Mouse (Mus musculus): ENCODE data around the gene Bad. TPM values are rescaled to one million over a fixed set of nuclear protein-coding genes. Genes with fewer than 3 reads are reported as not detected.

The Bad gene
- total RNA-seq, 2 experiments from 2014 or later: 10.8 to 14.4 TPM

DNA sequence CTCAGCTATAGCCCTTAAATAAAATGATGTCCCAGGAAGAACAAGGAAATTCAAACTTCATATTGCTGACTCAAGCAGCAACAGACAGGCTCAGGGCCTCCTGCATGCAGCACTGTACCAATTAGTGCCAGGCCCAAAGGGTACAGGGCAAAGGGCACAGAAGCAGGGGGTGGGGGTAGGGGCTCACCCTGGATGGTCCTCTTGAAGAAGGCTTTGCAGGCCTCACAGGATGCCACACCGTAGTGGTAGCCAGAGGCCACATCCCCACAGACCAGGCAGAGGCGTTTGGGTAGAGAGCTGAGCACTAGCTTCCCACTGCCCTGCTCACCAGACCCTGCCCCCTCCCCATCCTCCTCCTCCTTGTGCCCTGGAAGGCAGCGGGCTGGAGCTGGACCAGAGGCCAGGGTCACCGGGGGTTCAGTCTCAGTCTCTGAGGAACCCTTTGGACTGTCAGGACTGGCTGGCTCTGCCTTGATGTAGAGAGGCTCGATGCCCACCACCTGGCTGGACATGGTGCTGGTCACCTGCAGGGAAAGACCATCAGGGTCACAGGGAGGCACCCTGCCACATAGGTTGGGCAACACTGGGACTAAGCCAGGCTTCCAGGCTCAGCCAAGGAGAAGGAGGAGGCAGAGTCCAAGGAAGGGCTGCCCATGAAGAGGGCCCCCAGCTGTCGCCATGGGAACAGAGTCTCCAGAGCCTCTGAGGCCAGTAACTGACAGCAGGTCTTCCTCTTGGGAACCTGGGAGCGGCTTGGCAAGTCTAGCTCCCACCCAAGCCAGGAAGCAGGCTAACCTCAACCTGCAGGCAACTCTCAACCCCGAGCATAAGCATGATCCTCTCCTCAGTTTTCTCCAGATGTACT, 21.6 kb upstream of the Bad start:
- intact Hi-C loops (cut with DNase I): no loop called here
- H3K4me3 ChIP-seq: peak overlapping the region; percentile 88
- TF ChIP-seq CTCF (IDR thresholded peaks at IDR 0.05): no peak
- peak; percentile 84 for DNase-seq
- peak overlapping the region; percentile 91 for H3K27ac ChIP-seq

DNA sequence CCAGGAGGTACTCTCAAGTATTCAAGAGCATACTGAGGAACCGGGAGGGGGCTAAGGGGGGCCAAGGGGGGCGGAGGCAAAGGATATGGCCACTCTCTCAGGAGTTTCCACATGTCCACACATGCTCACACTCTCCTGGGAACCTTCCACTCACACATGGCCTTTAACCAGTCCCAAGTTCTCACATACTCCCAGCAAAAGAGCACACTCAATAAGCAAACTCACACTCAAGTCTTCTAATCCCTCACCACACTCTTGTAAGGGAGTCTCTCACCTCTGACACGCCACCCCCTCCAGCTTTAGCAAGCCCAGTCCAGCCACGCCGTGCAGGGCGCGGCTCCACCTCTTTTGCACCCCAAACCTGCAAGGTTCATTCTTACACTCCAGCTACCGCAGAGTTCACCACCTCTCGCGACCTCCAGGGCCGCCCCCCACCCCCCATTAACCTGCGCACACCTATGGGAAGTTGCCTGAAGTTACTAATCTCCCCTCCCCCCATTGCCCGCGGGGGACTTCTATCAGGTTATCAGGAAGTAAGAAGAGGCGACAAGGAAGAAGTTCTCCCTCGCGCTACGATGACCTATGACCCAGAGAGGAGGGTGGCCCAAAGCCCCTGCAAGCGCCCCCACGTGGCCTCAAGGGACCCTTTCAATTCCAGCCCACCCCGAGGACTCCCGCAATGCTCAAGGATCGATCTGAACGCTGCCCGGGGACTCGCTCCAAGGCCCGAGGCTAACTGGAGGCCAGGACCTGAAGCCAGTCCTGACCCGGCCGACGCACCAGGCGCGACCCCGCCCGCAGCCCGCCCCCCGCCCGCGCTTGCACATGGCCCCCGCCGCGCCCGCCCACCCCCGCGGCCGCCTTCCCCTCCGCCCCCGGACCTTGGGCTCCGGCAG, 20.7 kb upstream of the Bad start:
- Histone ChIP-seq H3K27ac (peak overlapping the region; percentile 91), H3K4me3 (peak overlapping the region; percentile 88)
- DNase-seq: peak; percentile 69
- 0 out of 2 replicates have a peak, but pooled peaks have one; percentile 3 for TF ChIP-seq CTCF (IDR thresholded peaks at IDR 0.05)
- intact Hi-C loops (cut with DNase I): no loop called here

DNA sequence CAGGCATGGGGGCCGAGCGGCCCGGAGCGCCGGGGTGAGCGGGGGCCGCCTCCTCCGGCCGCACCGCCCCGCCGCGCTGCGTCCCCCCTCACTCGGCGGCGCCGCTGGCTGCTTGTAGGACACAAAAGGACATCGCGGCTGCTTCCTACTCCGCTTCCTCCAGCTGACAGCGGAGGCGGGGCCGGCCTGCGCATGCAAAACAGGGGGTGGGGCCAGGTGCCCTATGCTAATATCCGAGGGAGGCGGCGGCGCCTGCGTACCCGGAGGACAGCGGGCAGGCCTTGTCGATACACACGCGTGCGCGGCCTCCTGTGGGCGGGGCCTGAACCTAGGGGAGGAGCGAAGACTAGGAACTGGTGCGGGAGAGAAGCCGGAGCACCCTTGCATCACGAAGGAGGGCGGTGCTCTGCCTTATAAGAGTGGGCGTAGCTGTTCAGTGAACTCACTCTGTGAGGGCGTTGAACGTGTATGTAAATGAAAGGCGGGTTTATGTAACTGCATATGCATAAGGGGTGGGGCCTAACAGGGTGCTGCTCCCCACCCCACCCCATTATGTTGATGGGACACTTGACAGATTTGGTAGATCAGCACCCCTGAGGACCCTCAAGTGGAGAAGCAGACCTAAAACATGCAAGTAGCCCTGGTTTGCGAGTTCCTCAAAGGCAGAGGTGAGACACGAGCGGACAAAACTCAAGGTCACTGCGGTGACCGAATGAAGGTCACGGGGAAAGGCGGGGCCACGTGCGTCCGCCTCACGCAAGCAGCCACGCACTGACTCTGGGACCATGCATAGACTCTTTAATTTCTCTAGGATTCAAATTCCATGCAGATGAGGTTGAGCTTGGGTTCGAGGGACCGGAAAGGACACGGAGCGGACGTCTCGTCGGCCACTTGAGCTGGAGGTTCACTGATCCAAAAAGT, 19.8 kb upstream of the Bad start, which contains the start of gene Esrra:
Esrra (minus strand) TSS at position 167 of the 921 bp plus-strand sequence.
- Histone ChIP-seq H3K4me3 (peak within 1 kb of the TSS; percentile 88), H3K27ac (peak within 1 kb of the TSS; percentile 91)
- TF ChIP-seq CTCF (IDR thresholded peaks at IDR 0.05): no peak
- peak; percentile 100 for DNase-seq
- intact Hi-C loops (cut with DNase I): no loop called here

DNA sequence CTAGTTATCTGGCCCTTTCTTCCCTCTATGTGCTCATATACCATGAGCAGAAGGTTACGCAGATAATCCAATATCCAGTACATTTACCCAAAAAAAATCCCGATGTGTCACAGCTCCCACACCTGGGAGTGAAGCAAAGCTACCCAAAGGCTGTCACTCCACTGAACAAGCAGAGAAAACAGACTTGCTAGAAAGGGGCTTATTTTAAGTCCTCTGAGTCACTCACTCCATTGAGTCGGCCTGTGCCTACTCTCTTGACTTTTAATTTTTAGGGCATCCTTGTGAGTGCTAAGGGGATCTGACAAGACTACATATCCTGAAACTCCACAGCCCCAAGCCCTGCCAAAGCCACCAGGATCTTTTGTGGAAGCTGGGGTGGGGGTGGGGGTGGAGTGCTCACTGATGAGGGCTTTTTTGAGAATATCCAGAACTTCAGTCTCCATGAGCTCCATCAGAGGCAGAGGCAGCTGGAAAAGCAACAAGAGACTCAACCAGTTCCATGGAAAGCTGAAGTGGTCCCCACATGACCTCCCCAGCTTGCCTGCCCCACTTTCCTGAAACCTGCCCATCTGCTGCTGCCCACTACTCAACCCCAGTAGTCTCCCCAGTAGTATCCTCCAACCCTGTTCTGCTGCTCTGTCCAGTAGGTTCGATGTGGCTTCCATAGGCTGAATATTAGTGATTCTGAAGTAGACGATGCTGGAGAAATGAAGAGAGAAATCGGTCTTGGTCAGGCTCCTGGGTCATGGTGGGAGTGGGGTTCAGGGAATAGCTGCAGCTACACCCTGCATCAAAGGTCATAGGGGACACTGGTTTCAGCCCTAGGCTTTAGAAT, 18.5 kb upstream of the Bad start:
- Histone ChIP-seq H3K4me3 (peak overlapping the region; percentile 88), H3K27ac (peak overlapping the region; percentile 91)
- intact Hi-C loops (cut with DNase I): no loop called here
- TF ChIP-seq CTCF (IDR thresholded peaks at IDR 0.05): no peak
- DNase-seq: no peak

DNA sequence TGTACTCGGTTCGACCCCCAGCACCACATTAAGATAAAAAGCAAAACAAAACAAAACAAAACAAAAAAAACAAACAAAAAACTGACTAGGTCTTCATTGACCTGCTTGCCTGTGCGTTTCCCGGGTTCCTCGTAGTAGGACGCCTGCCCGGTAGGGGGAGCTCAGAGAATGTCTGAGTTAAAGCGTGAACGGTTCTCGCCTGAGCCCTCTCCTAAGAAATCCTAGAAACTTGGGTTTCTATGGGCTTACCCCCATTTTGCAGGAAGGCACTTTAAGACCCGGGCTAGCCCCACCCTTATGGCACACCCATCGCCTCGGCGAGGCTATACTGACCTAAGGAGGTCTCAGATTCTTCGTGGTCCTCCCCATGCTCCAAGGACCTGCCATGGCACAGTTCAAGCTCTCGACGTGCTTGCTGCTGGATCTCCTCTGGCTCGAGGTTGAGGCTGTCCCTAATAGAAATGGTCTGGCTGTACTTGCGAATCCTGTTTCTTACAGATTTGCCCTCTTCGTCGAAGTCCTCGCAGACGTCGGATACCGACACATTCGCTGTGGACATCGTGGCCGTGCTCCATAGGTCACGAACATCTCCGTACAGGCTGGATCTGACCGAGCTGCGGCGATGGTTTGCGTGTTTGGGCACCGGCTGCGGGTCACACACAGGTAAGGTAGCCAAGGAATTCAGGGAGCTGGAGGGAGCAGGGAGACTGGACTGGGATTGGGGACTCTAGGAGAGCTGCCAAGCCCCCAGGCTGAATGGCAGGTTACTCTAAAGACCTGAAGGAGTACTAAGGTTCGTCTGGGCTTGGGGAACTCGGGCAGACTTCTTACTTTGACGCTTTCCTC, 17.0 kb upstream of the Bad start:
- Histone ChIP-seq H3K27ac (no peak overlapping the region), H3K4me3 (peak overlapping the region; percentile 56)
- intact Hi-C loops (cut with DNase I): loop anchor here (1.0 to 2.0 kb wide), 2 partner anchors 44 to 96 kb away; no protein-coding TSS in a partner anchor
- DNase-seq: peak; percentile 90
- peak; percentile 92 for TF ChIP-seq CTCF (IDR thresholded peaks at IDR 0.05)

DNA sequence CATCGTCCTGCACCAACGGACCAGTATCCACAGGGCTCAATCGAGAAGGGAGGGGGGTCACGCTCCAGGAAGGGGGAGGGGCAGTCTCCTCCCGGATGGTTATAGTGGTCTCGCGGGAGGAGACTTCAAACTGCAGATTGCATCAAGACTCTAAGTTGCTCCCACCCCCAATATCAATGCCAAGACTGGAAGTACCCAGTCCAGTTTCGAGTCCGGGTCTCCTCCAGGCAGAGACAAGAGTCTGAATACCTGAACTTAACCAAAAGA, 16.4 kb upstream of the Bad start, which contains the start of gene Catsperz:
Catsperz (minus strand) TSS at position 74 of the 267 bp plus-strand sequence.
- no peak for DNase-seq
- intact Hi-C loops (cut with DNase I): loop anchor here (2.0 kb wide), 1 partner anchor 44 kb away; no protein-coding TSS in a partner anchor

DNA sequence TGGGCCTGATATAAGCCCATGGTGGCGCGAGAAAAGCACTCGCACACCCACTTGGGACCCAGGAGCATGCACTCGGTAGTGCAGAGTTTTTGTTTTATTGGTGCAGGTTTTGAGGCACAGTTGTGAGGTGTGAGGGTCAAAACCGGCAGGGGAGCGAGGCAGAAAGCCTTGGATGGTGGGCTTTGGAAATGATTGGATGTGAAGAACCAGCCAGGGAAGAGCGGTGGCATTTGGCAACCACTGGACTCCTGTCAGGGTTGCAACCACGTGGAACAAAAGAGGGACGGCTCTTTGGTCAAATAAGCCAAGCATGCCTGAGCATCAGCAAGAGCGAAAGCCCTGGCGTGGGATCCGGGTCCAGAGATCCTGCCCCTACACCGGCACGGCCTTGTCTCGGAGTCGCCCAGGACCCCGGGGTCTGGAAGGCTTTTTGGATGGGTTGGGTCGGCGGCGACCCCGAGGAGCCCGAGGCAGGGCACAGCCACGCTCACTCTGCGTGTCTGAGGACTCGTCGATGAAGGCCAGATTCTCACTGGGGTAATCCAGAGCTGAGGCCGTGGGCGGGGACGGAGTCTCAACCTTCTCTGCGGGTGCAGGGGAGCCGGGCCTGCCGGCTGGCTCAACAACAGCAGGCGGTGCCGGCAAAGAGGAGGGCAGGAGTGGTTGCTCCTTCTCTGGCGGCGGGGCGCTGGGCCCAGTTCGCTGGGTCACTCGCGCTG, 15.9 kb upstream of the Bad start:
- Histone ChIP-seq H3K27ac (no peak overlapping the region), H3K4me3 (no peak overlapping the region)
- intact Hi-C loops (cut with DNase I): loop anchor here (2.0 kb wide), 1 partner anchor 43 kb away; no protein-coding TSS in a partner anchor
- TF ChIP-seq CTCF (IDR thresholded peaks at IDR 0.05): no peak
- no peak for DNase-seq

More for the DNA sequence above, 16.4 kb upstream of the Bad start, which contains the start of gene Catsperz:
- Histone ChIP-seq H3K27ac (0 out of 2 replicates have a peak within 1 kb of the TSS, but pooled peaks have one; percentile 91), H3K4me3 (peak within 1 kb of the TSS; percentile 56)
- TF ChIP-seq CTCF (IDR thresholded peaks at IDR 0.05): no peak

DNA sequence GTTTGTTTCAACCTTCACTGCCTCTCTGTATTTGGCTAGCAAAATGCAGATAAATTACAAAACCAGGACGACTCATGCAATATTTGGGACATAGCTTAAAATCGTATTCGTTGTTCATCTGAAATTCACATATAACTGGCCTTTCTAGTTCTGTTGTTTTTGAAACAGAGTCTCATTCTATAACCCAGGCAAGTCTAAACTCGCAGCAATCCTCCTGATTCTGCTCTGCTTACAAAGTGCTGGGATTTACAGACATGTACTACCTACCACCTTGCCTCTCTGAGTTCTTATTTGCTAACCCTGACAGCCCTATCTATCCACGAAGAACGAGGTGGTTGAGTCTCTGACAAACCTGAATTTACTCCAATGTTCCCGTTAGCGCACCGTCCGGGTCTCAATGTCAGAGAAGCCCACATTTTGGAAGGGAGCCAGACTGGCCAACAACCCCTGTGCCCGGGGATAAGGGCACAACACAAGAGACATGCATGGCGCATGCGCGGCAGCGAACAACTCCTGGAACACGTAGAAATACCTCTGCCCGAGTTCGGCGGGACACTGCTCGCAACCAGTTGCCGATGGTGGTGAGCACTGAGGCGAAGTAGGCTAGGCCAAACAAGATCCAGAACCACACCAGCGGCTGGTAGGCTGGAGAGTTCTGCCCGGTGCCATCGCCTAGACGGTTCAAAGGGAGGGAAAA, 15.0 kb upstream of the Bad start:
- intact Hi-C loops (cut with DNase I): no loop called here
- no peak overlapping the region for H3K27ac ChIP-seq
- no peak overlapping the region for H3K4me3 ChIP-seq
- no peak for DNase-seq
- no peak for TF ChIP-seq CTCF (IDR thresholded peaks at IDR 0.05)

DNA sequence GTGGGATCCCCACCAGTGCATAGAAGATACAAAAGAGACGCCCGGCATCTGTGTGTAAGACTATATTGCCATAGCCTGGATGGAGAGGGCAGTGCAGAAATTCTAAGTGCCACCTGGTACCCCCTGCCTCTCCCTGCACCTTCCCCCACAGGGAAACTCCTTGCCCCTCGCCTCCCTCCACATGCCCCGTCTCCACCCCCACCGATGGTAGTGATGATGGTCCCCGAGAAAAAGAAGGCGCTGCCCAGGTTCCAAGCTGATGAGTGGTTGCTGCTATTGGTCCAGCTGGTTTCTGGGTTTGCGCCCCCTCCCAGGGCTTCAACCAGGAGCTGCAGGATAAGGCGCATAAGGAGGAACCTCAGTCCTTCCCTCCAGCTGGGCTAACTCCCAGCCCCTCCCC, 13.6 kb upstream of the Bad start:
- no peak for TF ChIP-seq CTCF (IDR thresholded peaks at IDR 0.05)
- intact Hi-C loops (cut with DNase I): no loop called here
- H3K27ac ChIP-seq: no peak overlapping the region
- DNase-seq: no peak
- no peak overlapping the region for H3K4me3 ChIP-seq
